Mouse (Mus musculus) stomach, postnatal 0 days (tissue): ENCODE data around the gene Aatk. TPM values are rescaled to one million over a fixed set of nuclear protein-coding genes. Genes with fewer than 3 reads are reported as not detected.
A peak's percentile ranks its signal among the peaks of the same experiment; 100 is the strongest.

Experiments used
- ATAC-seq: fragments of 200-750 bp; cut with Nextera tagmentation; 2 replicates; pipeline ENCODE4 v1.8.0; 2017; ENCODE audit not compliant: low FRiP score, low TSS enrichment
- DNase-seq: peaks from one replicate; pipeline ENCODE4 v3.0.0-alpha.2; 2016; ENCODE audit warnings: low spot score
- H3K27ac ChIP-seq: fragments of 300-500 bp; sonication (generic); replicated peaks from 2 replicates; pipeline ENCODE4 v1.5.1; 2014; ENCODE audit warnings: mild to moderate bottlenecking, control low read depth
- H3K27me3 ChIP-seq: fragments of 300-500 bp; sonication (generic); 2 replicates; pipeline ENCODE4 v1.6.1; 2014; ENCODE audit warnings: low read length; ENCODE audit not compliant: control insufficient read depth, insufficient read depth
- H3K36me3 ChIP-seq: fragments of 300-500 bp; sonication (generic); 2 replicates; pipeline ENCODE4 v1.6.1; 2014; ENCODE audit warnings: low read length, mixed read lengths; ENCODE audit not compliant: control insufficient read depth, insufficient read depth
- H3K4me1 ChIP-seq: fragments of 300-500 bp; sonication (generic); replicated peaks from 2 replicates; pipeline ENCODE4 v1.6.1; 2014; ENCODE audit warnings: antibody characterized with exemption; ENCODE audit not compliant: control insufficient read depth, insufficient read depth
- H3K4me2 ChIP-seq: fragments of 300-500 bp; sonication (generic); replicated peaks from 2 replicates; pipeline ENCODE4 v1.6.1; 2014; ENCODE audit warnings: low read depth, mild to moderate bottlenecking, control low read depth, moderate library complexity
- H3K4me3 ChIP-seq: fragments of 300-500 bp; sonication (generic); 2 replicates; pipeline ENCODE4 v1.5.1; 2014; ENCODE audit warnings: low read depth, low read length, control low read depth
- H3K9ac ChIP-seq: fragments of 300-500 bp; sonication (generic); 2 replicates; pipeline ENCODE4 v1.6.1; 2014; ENCODE audit warnings: mild to moderate bottlenecking, low read length, control low read depth, mixed read lengths
- H3K9me3 ChIP-seq: fragments of 300-500 bp; sonication (generic); 2 replicates; pipeline ENCODE4 v1.6.1; 2016; ENCODE audit warnings: low read length; ENCODE audit not compliant: control insufficient read depth
- CTCF ChIP-seq: IDR thresholded peaks from 2 replicates; pipeline ENCODE4 v1.5.1; 2016; ENCODE audit warnings: antibody characterized with exemption, low read depth, mild to moderate bottlenecking, moderate library complexity
- EP300 ChIP-seq: optimal IDR thresholded peaks from 2 replicates; pipeline ENCODE3; 2016; ENCODE audit warnings: antibody characterized with exemption
- WGBS: fragments of 180-500 bp; shearing (Covaris S2); extraction: QIAGEN DNeasy Blood & Tissue Kit; methylation state at CpG from one replicate; pipeline ENCODE4 v1.1.7; 2014; 5-methylcytosine and 5-hydroxymethylcytosine counted together
- polyA plus RNA-seq: library from polyadenylated mRNA; unstranded; fragments of >200 nt; fragmentation: Nextera tagmentation; extraction: Ambion mirVana; gene quantifications from 2 replicates; pipeline ENCODE4 v1.2.1, GENCODE M21; 2015

Aatk gene
- polyA plus RNA-seq, 1 experiment from 2014 or later = 1.6 TPM

- Histone ChIP-seq H3K4me2 (no peak overlapping the region), H3K27me3 (no peaks in the 10 kb centered on the region), H3K27ac (peak overlapping the region; percentile 58), H3K9ac (no peak overlapping the region), H3K4me3 (no peak overlapping the region), H3K4me1 (peaks cover 5% of the 10 kb centered on the region), H3K9me3 (no peaks in the 10 kb centered on the region), H3K36me3 (no peaks in the 10 kb centered on the region)
- TF ChIP-seq EP300 (no peak), CTCF (no peak)
- ATAC-seq (peak; percentile 36; the same call in 1 of the 2 replicates), DNase-seq (no peak)
- WGBS = 60% methylated on average over 13 of the region's 13 CpGs
These were observed 5.5 kb downstream of the Aatk start for GRCm38 (mm10) chr11:120041191-120042123.

GRCm38 (mm10) chr11:120040440-120040839 lies 6.5 kb downstream of the Aatk start:
- no peaks in the 10 kb centered on the region for H3K9me3 ChIP-seq
- WGBS = 60% methylated on average over 8 of the region's 8 CpGs

GRCm38 (mm10) chr11:120039581-120039980 lies 7.4 kb downstream of the Aatk start:
- ATAC-seq (no peak), DNase-seq (no peak)
- TF ChIP-seq CTCF (no peak), EP300 (no peak)
- Histone ChIP-seq H3K36me3 (no peaks in the 10 kb centered on the region), H3K27me3 (no peaks in the 10 kb centered on the region), H3K9me3 (no peaks in the 10 kb centered on the region), H3K9ac (no peak overlapping the region), H3K4me2 (no peak overlapping the region), H3K4me1 (no peaks in the 10 kb centered on the region), H3K27ac (peak overlapping the region; percentile 20; the same call in 1 of the 2 replicates), H3K4me3 (no peak overlapping the region)
- 24% methylated on average over 4 of the region's 4 CpGs for WGBS

More at GRCm38 (mm10) chr11:120040440-120040839, 6.5 kb downstream of the Aatk start:
- no peak for ATAC-seq
- no peak overlapping the region for H3K27ac ChIP-seq
- H3K4me3 ChIP-seq = no peak overlapping the region
- DNase-seq = no peak
- H3K4me2 ChIP-seq = no peak overlapping the region
- H3K27me3 ChIP-seq = no peaks in the 10 kb centered on the region
- no peaks in the 10 kb centered on the region for H3K4me1 ChIP-seq
- no peaks in the 10 kb centered on the region for H3K36me3 ChIP-seq
- no peak overlapping the region for H3K9ac ChIP-seq
- TF ChIP-seq CTCF = no peak
- TF ChIP-seq EP300 = no peak

GRCm38 (mm10) chr11:120034762-120035161 lies 12.2 kb downstream of the Aatk start:
- DNase-seq (no peak), ATAC-seq (no peak)
- Histone ChIP-seq H3K27ac (no peak overlapping the region), H3K4me2 (no peak overlapping the region), H3K9ac (no peak overlapping the region), H3K9me3 (no peaks in the 10 kb centered on the region), H3K36me3 (no peaks in the 10 kb centered on the region), H3K4me3 (no peak overlapping the region), H3K27me3 (no peaks in the 10 kb centered on the region), H3K4me1 (no peaks in the 10 kb centered on the region)
- WGBS = 74% methylated on average over 5 of the region's 5 CpGs
- TF ChIP-seq CTCF = no peak
- no peak for TF ChIP-seq EP300

GRCm38 (mm10) chr11:120034306-120034705 lies 12.7 kb downstream of the Aatk start:
- no peak for TF ChIP-seq CTCF
- TF ChIP-seq EP300 = no peak
- H3K27ac ChIP-seq = no peak overlapping the region
- no peaks in the 10 kb centered on the region for H3K4me1 ChIP-seq
- H3K4me2 ChIP-seq = no peak overlapping the region
- 40% methylated on average over 3 of the region's 3 CpGs for whole genome bisulfite sequencing
- H3K27me3 ChIP-seq = no peaks in the 10 kb centered on the region
- ATAC-seq (no peak), DNase-seq (no peak)
- no peaks in the 10 kb centered on the region for H3K36me3 ChIP-seq
- H3K9ac ChIP-seq = no peak overlapping the region
- no peaks in the 10 kb centered on the region for H3K9me3 ChIP-seq
- H3K4me3 ChIP-seq = no peak overlapping the region

GRCm38 (mm10) chr11:120033473-120033872 lies 13.5 kb downstream of the Aatk start:
- no peak overlapping the region for H3K4me2 ChIP-seq
- 82% methylated on average over 3 of the region's 3 CpGs for WGBS

More at GRCm38 (mm10) chr11:120033473-120033872, 13.5 kb downstream of the Aatk start:
- TF ChIP-seq EP300 = no peak
- TF ChIP-seq CTCF = no peak
- H3K9ac ChIP-seq = no peak overlapping the region
- ATAC-seq (no peak), DNase-seq (no peak)
- no peaks in the 10 kb centered on the region for H3K27me3 ChIP-seq
- H3K4me3 ChIP-seq = no peak overlapping the region
- no peak overlapping the region for H3K27ac ChIP-seq
- H3K4me1 ChIP-seq = no peaks in the 10 kb centered on the region
- no peaks in the 10 kb centered on the region for H3K9me3 ChIP-seq
- H3K36me3 ChIP-seq = no peaks in the 10 kb centered on the region
